Mouse (Mus musculus) liver, postnatal 0 days (tissue): ENCODE measurements around the gene Sv2b. TPM values are rescaled to one million over a fixed set of nuclear protein-coding genes. Genes with fewer than 3 reads are reported as not detected.

ENCODE experiments used
- ATAC-seq: fragments of 200-750 bp; cut with Nextera tagmentation; 2 replicates; pipeline ENCODE4 v1.8.0; 2017; ENCODE audit warnings: mild to moderate bottlenecking, moderate library complexity
- DNase-seq: peaks from one replicate; pipeline ENCODE4 v3.0.0-alpha.2; 2016
- H3K27ac ChIP-seq: fragments of 300-500 bp; sonication (generic); 2 replicates; pipeline ENCODE4 v1.5.1; 2014; ENCODE audit warnings: antibody characterized with exemption, moderate library complexity, mild to moderate bottlenecking, low read depth
- H3K27me3 ChIP-seq: fragments of 300-500 bp; sonication (generic); 2 replicates; pipeline ENCODE4 v1.6.1; 2014; ENCODE audit warnings: low read length, control low read depth, mixed read lengths; ENCODE audit not compliant: insufficient read depth
- H3K36me3 ChIP-seq: fragments of 300-500 bp; sonication (generic); replicated peaks from 2 replicates; pipeline ENCODE4 v1.6.1; 2014; ENCODE audit warnings: mild to moderate bottlenecking, control low read depth, low read length, moderate library complexity, mixed read lengths; ENCODE audit not compliant: insufficient read depth
- H3K4me1 ChIP-seq: fragments of 300-500 bp; sonication (generic); 2 replicates; pipeline ENCODE4 v1.6.1; 2014; ENCODE audit warnings: antibody characterized with exemption, mild to moderate bottlenecking, control low read depth; ENCODE audit not compliant: insufficient read depth
- H3K4me2 ChIP-seq: fragments of 300-500 bp; sonication (generic); 2 replicates; pipeline ENCODE4 v1.6.1; 2014; ENCODE audit warnings: low read depth, mild to moderate bottlenecking, low read length, moderate library complexity, mixed read lengths
- H3K4me3 ChIP-seq: fragments of 300-500 bp; sonication (generic); 2 replicates; pipeline ENCODE4 v1.5.1; 2014; ENCODE audit warnings: low read depth, low read length
- H3K9ac ChIP-seq: fragments of 300-500 bp; sonication (generic); replicated peaks from 2 replicates; pipeline ENCODE4 v1.6.1; 2014; ENCODE audit warnings: mild to moderate bottlenecking, moderate library complexity
- H3K9me3 ChIP-seq: fragments of 300-500 bp; sonication (generic); 2 replicates; pipeline ENCODE4 v1.6.1; 2016; ENCODE audit warnings: mild to moderate bottlenecking, control low read depth, low read length, mixed read lengths
- CTCF ChIP-seq: sonication (generic); IDR thresholded peaks from 2 replicates; pipeline ENCODE4 v1.5.1; 2016; ENCODE audit warnings: antibody characterized with exemption, low read depth
- EP300 ChIP-seq: IDR thresholded peaks from 2 replicates; pipeline ENCODE4 v1.6.1; 2016; ENCODE audit warnings: antibody characterized with exemption, low read depth, mild to moderate bottlenecking
- WGBS: fragments of 180-500 bp; shearing (Covaris S2); extraction: QIAGEN DNeasy Blood & Tissue Kit; methylation state at CpG from one replicate; pipeline ENCODE4 v1.1.7; 2014; ENCODE audit not compliant: insufficient replicate concordance; 5-methylcytosine and 5-hydroxymethylcytosine counted together
- polyA plus RNA-seq: library from polyadenylated mRNA; unstranded; fragments of >200 nt; fragmentation: Nextera tagmentation; extraction: Ambion mirVana; gene quantifications from 2 replicates; pipeline ENCODE4 v1.2.1, GENCODE M21; 2015

The Sv2b gene
- not detected in 2 replicates for polyA plus RNA-seq

GRCm38 (mm10) chr7:75308457-75309312 is at the start of gene Sv2b:
TSS of gene Sv2b (minus strand) at chr7:75309262.
- Histone ChIP-seq H3K27me3 (peaks cover 25% of the 10 kb centered on the region), H3K4me1 (peaks cover 2% of the 10 kb centered on the region; the same call in 1 of the 2 replicates), H3K4me2 (peak within 1 kb of the TSS; percentile 59), H3K9ac (no peak within 1 kb of the TSS), H3K36me3 (no peaks in the 10 kb centered on the region), H3K4me3 (peak within 1 kb of the TSS; percentile 31), H3K9me3 (no peaks in the 10 kb centered on the region), H3K27ac (no peak within 1 kb of the TSS)
- WGBS, result 3% methylated on average over 46 of the region's 46 CpGs
- DNase-seq (no peak), ATAC-seq (no peak)
- TF ChIP-seq EP300, result no peak
- TF ChIP-seq CTCF, result no peak

DNA sequence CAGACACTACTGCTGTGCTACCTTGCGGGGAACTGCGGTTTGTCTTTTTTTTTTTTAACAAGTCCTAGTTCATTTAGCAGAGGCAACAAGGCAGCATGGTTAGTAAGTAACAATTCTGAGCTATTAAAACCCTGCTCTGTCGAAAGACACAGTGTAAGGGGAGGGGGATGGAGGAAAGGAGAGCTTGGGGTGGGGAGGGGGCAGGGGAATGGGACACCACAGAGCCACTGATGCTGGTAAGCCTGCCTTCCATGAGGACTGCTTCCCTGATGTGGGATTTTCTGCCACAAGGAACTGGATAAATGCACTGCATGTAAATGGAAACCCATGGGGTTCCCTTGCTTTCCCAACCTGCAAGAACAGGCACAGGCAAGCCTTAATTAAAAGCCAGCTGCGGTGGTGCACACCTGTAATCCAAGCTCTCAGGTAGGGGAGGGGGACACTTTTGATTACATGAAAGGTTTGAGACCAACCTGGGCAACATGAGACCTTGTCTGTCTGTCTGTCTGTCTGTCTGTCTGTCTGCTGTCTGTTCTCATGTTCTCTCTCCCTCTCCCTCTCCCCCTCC is 49.3 kb upstream of the Sv2b start:
- ATAC-seq (no peak), DNase-seq (no peak)
- Histone ChIP-seq H3K9ac (no peak overlapping the region), H3K4me3 (no peak overlapping the region), H3K27ac (no peak overlapping the region), H3K4me1 (no peaks in the 10 kb centered on the region), H3K27me3 (no peaks in the 10 kb centered on the region), H3K9me3 (no peaks in the 10 kb centered on the region), H3K36me3 (no peaks in the 10 kb centered on the region), H3K4me2 (no peak overlapping the region)
- WGBS, result 57% methylated on average over 4 of the region's 4 CpGs
- no peak for TF ChIP-seq CTCF
- no peak for TF ChIP-seq EP300

DNA sequence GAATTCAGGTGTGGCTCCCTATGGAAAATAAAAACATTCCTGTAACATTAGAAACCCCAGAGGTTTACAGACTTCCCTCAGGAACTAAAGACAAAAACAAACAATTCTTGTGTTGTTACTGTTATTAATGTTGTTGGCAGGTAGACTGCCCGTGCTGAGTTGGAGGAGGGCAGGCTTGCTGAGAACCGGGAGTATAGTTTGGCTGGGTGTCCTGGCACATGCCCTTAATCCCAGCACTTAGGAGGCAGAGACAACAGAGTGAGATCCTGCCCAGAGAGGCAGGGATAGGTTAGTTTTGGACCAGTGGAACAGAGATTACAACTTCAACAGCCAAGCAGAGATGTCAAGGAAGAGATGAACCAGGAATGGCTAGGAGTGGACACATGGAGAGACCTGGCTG is 46.5 kb upstream of the Sv2b start:
- Histone ChIP-seq H3K9ac (no peak overlapping the region), H3K4me1 (no peaks in the 10 kb centered on the region), H3K27me3 (no peaks in the 10 kb centered on the region), H3K9me3 (no peaks in the 10 kb centered on the region), H3K36me3 (no peaks in the 10 kb centered on the region), H3K4me2 (no peak overlapping the region), H3K27ac (no peak overlapping the region), H3K4me3 (no peak overlapping the region)
- ATAC-seq, result no peak
- TF ChIP-seq EP300, result no peak
- TF ChIP-seq CTCF, result no peak
- WGBS, result 77% methylated on average over 2 of the region's 2 CpGs
- DNase-seq, result no peak

DNA sequence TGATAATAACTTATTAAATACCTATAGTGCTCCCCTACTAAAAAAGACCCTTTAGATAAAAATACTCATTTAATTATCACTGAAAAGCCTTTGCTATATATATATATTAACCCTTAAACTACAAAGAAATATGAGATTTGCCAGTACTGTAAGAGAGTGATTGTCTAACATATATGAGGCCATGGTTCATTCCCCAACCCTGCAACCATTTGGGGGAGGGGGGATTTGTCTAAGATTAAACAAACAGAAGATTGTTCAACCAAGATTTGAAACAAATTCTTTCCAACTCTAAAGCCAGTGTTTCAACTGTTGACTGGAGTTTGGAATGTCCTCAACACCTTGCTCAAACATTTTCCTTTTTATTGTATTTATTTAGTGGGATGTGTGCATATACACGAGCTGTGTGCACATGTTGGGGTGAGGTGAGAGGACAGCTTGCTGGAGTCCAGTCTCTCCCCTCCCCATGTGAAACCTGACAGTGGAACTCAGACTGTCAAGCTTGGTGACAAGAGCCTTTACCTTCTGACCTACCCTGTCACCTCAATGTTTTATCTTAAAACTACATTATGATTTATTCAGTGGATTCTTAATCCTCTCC is 43.8 kb upstream of the Sv2b start:
- TF ChIP-seq EP300 (no peak), CTCF (no peak)
- Histone ChIP-seq H3K27me3 (no peaks in the 10 kb centered on the region), H3K9ac (no peak overlapping the region), H3K9me3 (no peaks in the 10 kb centered on the region), H3K4me1 (no peaks in the 10 kb centered on the region; the same call in 1 of the 2 replicates), H3K4me2 (no peak overlapping the region), H3K27ac (no peak overlapping the region), H3K4me3 (no peak overlapping the region), H3K36me3 (no peaks in the 10 kb centered on the region)
- DNase-seq, result no peak
- 40% methylated on average over 1 of the region's 1 CpGs for WGBS
- ATAC-seq, result no peak

DNA sequence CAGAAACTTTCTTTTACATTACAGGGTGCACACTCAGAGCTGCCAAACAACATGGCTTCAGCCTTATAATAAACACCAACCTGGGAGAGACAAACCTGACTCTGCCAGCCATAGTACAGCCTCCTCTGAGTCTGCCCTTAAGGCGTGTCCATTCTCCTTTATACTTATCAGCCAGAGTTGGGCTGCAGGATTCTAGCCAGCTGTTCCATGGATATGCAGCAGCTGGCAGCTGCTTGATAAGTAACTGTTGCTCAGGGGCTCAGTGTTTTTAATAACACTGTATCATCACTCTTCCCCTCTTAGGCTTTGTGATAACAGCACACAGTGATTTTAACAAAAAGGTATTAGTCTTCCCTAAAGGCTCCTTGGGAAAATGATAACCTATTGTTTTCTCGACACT is 41.1 kb upstream of the Sv2b start:
- TF ChIP-seq CTCF (no peak), EP300 (peak; percentile 90)
- Histone ChIP-seq H3K4me1 (no peaks in the 10 kb centered on the region; the same call in 1 of the 2 replicates), H3K27ac (no peak overlapping the region), H3K4me3 (no peak overlapping the region), H3K9me3 (no peaks in the 10 kb centered on the region), H3K36me3 (no peaks in the 10 kb centered on the region), H3K27me3 (no peaks in the 10 kb centered on the region), H3K4me2 (no peak overlapping the region), H3K9ac (no peak overlapping the region)
- ATAC-seq, result peak; percentile 90
- DNase-seq, result no peak
- 59% methylated on average over 2 of the region's 2 CpGs for WGBS

- Histone ChIP-seq H3K36me3 (no peaks in the 10 kb centered on the region), H3K4me1 (no peaks in the 10 kb centered on the region), H3K27me3 (no peaks in the 10 kb centered on the region), H3K27ac (no peak overlapping the region), H3K9ac (no peak overlapping the region), H3K4me2 (no peak overlapping the region), H3K9me3 (no peaks in the 10 kb centered on the region), H3K4me3 (no peak overlapping the region)
- 68% methylated on average over 3 of the region's 3 CpGs for WGBS
- ATAC-seq, result no peak
- TF ChIP-seq CTCF (no peak), EP300 (no peak)
- DNase-seq, result no peak
These were observed 23.2 kb upstream of the Sv2b start for GRCm38 (mm10) chr7:75332311-75332710.
